Mouse (Mus musculus): ENCODE measurements around the gene Krt14.
"Not testable (repeated sequence)": the region's sequence is repeated elsewhere in the genome, so short reads cannot be mapped to it uniquely, and the experiment has no call there.

Krt14 gene

GRCm38 (mm10) chr11:100207498-100207897, at the start of gene Krt14:
Gene Krt14 (minus strand): TSS chr11:100207548.
- no peak for DNase-seq (ENCODE audit: extremely low read depth, low read depth)

- no peak for DNase-seq (ENCODE audit: extremely low read depth, low read depth)
These were observed 48.2 kb upstream of the Krt14 start for GRCm38 (mm10) chr11:100255514-100255913.

GRCm38 (mm10) chr11:100254360-100255090, 47.2 kb upstream of the Krt14 start:
- no peak for DNase-seq (ENCODE audit: extremely low read depth, low read depth)

GRCm38 (mm10) chr11:100248852-100249465, 41.6 kb upstream of the Krt14 start, which contains the start of gene Krt16:
Gene Krt16 (minus strand): TSS chr11:100248902.
- no peak for DNase-seq (ENCODE audit: extremely low read depth, low read depth)

GRCm38 (mm10) chr11:100246471-100246870, 39.1 kb upstream of the Krt14 start:
- not testable (repeated sequence) for DNase-seq (ENCODE audit: extremely low read depth, low read depth)

GRCm38 (mm10) chr11:100240272-100240671, 32.9 kb upstream of the Krt14 start:
- not testable (repeated sequence) for DNase-seq (ENCODE audit: extremely low read depth, low read depth)

- DNase-seq (ENCODE audit: extremely low read depth, low read depth) = no peak
These were observed 14.4 kb upstream of the Krt14 start for GRCm38 (mm10) chr11:100221741-100222140.

- DNase-seq (ENCODE audit: extremely low read depth, low read depth) = no peak
These were observed 12.0 kb upstream of the Krt14 start for GRCm38 (mm10) chr11:100219304-100219703.

- no peak for DNase-seq (ENCODE audit: extremely low read depth, low read depth)
These were observed 1.2 kb upstream of the Krt14 start for GRCm38 (mm10) chr11:100208542-100208941.

- DNase-seq (ENCODE audit: extremely low read depth, low read depth) = no peak
These were observed 3.9 kb downstream of the Krt14 start for GRCm38 (mm10) chr11:100203448-100203847.

GRCm38 (mm10) chr11:100202906-100203305, 4.4 kb downstream of the Krt14 start:
- DNase-seq (ENCODE audit: extremely low read depth, low read depth) = no peak

GRCm38 (mm10) chr11:100200104-100200820, 7.1 kb downstream of the Krt14 start:
- DNase-seq (ENCODE audit: extremely low read depth, low read depth) = no peak

- DNase-seq (ENCODE audit: extremely low read depth, low read depth) = no peak
These were observed 8.7 kb downstream of the Krt14 start for GRCm38 (mm10) chr11:100198666-100199065.

- DNase-seq (ENCODE audit: extremely low read depth, low read depth) = no peak
These were observed 14.4 kb downstream of the Krt14 start, which contains the start of gene Krt9 for GRCm38 (mm10) chr11:100192992-100193391. Gene Krt9 (minus strand): TSS chr11:100193246.

GRCm38 (mm10) chr11:100191820-100192219, 15.5 kb downstream of the Krt14 start:
- DNase-seq (ENCODE audit: extremely low read depth, low read depth) = no peak

GRCm38 (mm10) chr11:100186736-100187135, 20.6 kb downstream of the Krt14 start:
- DNase-seq (ENCODE audit: extremely low read depth, low read depth) = no peak

- DNase-seq (ENCODE audit: extremely low read depth, low read depth) = no peak
These were observed 25.6 kb downstream of the Krt14 start for GRCm38 (mm10) chr11:100181725-100182124.

GRCm38 (mm10) chr11:100179260-100179659, 28.1 kb downstream of the Krt14 start:
- DNase-seq (ENCODE audit: extremely low read depth, low read depth) = no peak

- no peak for DNase-seq (ENCODE audit: extremely low read depth, low read depth)
These were observed 29.0 kb downstream of the Krt14 start for GRCm38 (mm10) chr11:100178307-100178706.

GRCm38 (mm10) chr11:100176791-100177190, 30.6 kb downstream of the Krt14 start:
- no peak for DNase-seq (ENCODE audit: extremely low read depth, low read depth)

GRCm38 (mm10) chr11:100168765-100169762, 38.3 kb downstream of the Krt14 start:
- no peak for DNase-seq (ENCODE audit: extremely low read depth, low read depth)

All from MEL-GATA-1-ER (cell line).